In the genomic region with DNA sequence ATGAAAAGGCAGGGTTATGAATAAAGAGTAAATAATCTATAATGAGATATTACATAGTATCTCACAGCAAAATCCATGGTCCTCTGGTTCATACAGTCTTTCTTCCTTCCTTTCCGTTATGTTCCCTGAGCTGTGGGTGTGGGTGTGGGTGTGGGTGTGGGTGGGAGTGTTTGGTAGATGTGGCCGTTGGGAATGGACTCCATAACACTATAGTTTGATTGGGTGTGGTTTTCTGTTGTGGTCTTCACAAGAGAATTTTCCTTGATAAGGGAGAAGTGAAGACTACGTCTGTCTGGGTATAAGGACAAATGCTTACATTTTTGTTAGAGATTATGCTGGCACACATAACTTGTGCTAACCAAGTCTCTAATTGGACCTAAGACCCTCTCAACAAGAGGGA, we compare ENCODE assay signal across 15 mouse cellular contexts. TPM values are rescaled to one million over a fixed set of nuclear protein-coding genes. Genes with fewer than 3 reads are reported as not detected.
DNase-seq lines count a peak whose midpoint lies in the region; ATAC-seq lines count a peak whose summit lies in the region.
"Had no signal": no experiment of that assay in that cellular context is flagged by ENCODE, and none has a peak within 500 bp of the region (broad histone marks: within the 10 kb centered on the region; RNA-seq: fewer than 3 reads in every experiment).

No protein-coding gene starts in this region.

- no peak overlapping the region for H3K4me3 ChIP-seq in forebrain, embryonic 14.5 days (ENCODE audit: low read depth, low read length)
- no peak overlapping the region for H3K4me3 ChIP-seq in forebrain, embryonic 10.5 days
- H3K4me3 ChIP-seq in liver, embryonic 11.5 days (ENCODE audit: low read depth, low read length): no peak overlapping the region
- H3K4me3 ChIP-seq in liver, embryonic 15.5 days (replicated peaks): no peak overlapping the region
- H3K4me3 ChIP-seq in kidney, embryonic 14.5 days (ENCODE audit: low read length): no peak overlapping the region
- H3K4me3 ChIP-seq: embryonic facial prominence, embryonic 13.5 days; forebrain, embryonic 15.5 days; heart, adult 2 months; heart, embryonic 15.5 days; hindbrain, embryonic 10.5 days had no signal

- H3K4me1 ChIP-seq in forebrain, embryonic 14.5 days (ENCODE audit: control insufficient read depth, insufficient read depth, low read length): no peaks in the 10 kb centered on the region
- H3K4me1 ChIP-seq in forebrain, embryonic 10.5 days: no peaks in the 10 kb centered on the region
- peaks cover 9% of the 10 kb centered on the region; the same call in 1 of the 2 replicates for H3K4me1 ChIP-seq in liver, embryonic 11.5 days (replicated peaks; ENCODE audit: control insufficient read depth, insufficient read depth, low read length)
- peaks cover 29% of the 10 kb centered on the region for H3K4me1 ChIP-seq in liver, embryonic 15.5 days (replicated peaks)
- H3K4me1 ChIP-seq in kidney, embryonic 14.5 days (ENCODE audit: control insufficient read depth, insufficient read depth, low read length): no peaks in the 10 kb centered on the region
- H3K4me1 ChIP-seq: embryonic facial prominence, embryonic 13.5 days; forebrain, embryonic 15.5 days; heart, embryonic 15.5 days; hindbrain, embryonic 10.5 days had no signal

- 0 out of 2 replicates have a peak, but pooled peaks have one; percentile 12 for ATAC-seq in forebrain, embryonic 14.5 days
- ATAC-seq in liver, embryonic 11.5 days (replicated peaks; ENCODE audit: low FRiP score): peak; percentile 40
- ATAC-seq in liver, embryonic 15.5 days (ENCODE audit: insufficient read depth): peak; percentile 45
- peak; percentile 49 for ATAC-seq in megakaryocyte-erythroid progenitor cell, adult 5-6 weeks (replicated peaks; ENCODE audit: low FRiP score, low TSS enrichment, poor library complexity, severe bottlenecking)
- no peak for ATAC-seq in kidney, embryonic 14.5 days (ENCODE audit: low FRiP score, low TSS enrichment)
- ATAC-seq: forebrain, embryonic 15.5 days had no signal

- no peak for DNase-seq in forebrain, embryonic 14.5 days (ENCODE audit: low spot score)
- no peak for DNase-seq in forebrain, embryonic 10.5 days (ENCODE audit: extremely low spot score, low spot score)
- no peak for DNase-seq in liver, embryonic 11.5 days (ENCODE audit: low spot score)
- DNase-seq in B cell, adult 2 months: no peak
- DNase-seq in cerebellum, postnatal 36 days: no peak

- H3K27me3 ChIP-seq in forebrain, embryonic 14.5 days (replicated peaks; ENCODE audit: control insufficient read depth, insufficient read depth, low read length): no peaks in the 10 kb centered on the region
- no peaks in the 10 kb centered on the region for H3K27me3 ChIP-seq in forebrain, embryonic 10.5 days (ENCODE audit: poor library complexity, severe bottlenecking)
- H3K27me3 ChIP-seq in liver, embryonic 11.5 days (replicated peaks; ENCODE audit: control insufficient read depth, insufficient read depth, low read length): no peaks in the 10 kb centered on the region
- no peaks in the 10 kb centered on the region for H3K27me3 ChIP-seq in liver, embryonic 15.5 days
- H3K27me3 ChIP-seq in kidney, embryonic 14.5 days (ENCODE audit: control insufficient read depth, insufficient read depth, low read length): no peaks in the 10 kb centered on the region
- H3K27me3 ChIP-seq: embryonic facial prominence, embryonic 13.5 days; forebrain, embryonic 15.5 days; heart, embryonic 15.5 days had no signal

- no peak overlapping the region for H3K27ac ChIP-seq in forebrain, embryonic 14.5 days (ENCODE audit: low read depth, low read length)
- no peak overlapping the region for H3K27ac ChIP-seq in forebrain, embryonic 10.5 days
- H3K27ac ChIP-seq in liver, embryonic 11.5 days (ENCODE audit: low read depth, low read length): no peak overlapping the region
- peak overlapping the region; percentile 30 for H3K27ac ChIP-seq in liver, embryonic 15.5 days (replicated peaks)
- H3K27ac ChIP-seq in kidney, embryonic 14.5 days (ENCODE audit: low read depth, low read length): no peak overlapping the region
- H3K27ac ChIP-seq: embryonic facial prominence, embryonic 13.5 days; forebrain, embryonic 15.5 days; heart, adult 2 months; heart, embryonic 15.5 days; hindbrain, embryonic 10.5 days; hindbrain, embryonic 14.5 days had no signal

- H3K36me3 ChIP-seq in forebrain, embryonic 14.5 days (ENCODE audit: control insufficient read depth, insufficient read depth, low read length): peaks cover 8% of the 10 kb centered on the region
- no peaks in the 10 kb centered on the region for H3K36me3 ChIP-seq in forebrain, embryonic 10.5 days (replicated peaks)
- H3K36me3 ChIP-seq in liver, embryonic 11.5 days (ENCODE audit: control insufficient read depth, insufficient read depth, low read length): no peaks in the 10 kb centered on the region
- no peaks in the 10 kb centered on the region for H3K36me3 ChIP-seq in liver, embryonic 15.5 days (replicated peaks)
- H3K36me3 ChIP-seq in kidney, embryonic 14.5 days (ENCODE audit: control insufficient read depth, insufficient read depth, low read length): no peaks in the 10 kb centered on the region
- H3K36me3 ChIP-seq: embryonic facial prominence, embryonic 13.5 days; heart, embryonic 15.5 days had no signal

- H3K9ac ChIP-seq in forebrain, embryonic 14.5 days (ENCODE audit: low read length): no peak overlapping the region
- no peak overlapping the region for H3K9ac ChIP-seq in liver, embryonic 11.5 days (ENCODE audit: low read depth, low read length)
- H3K9ac ChIP-seq in liver, embryonic 15.5 days: no peak overlapping the region
- no peak overlapping the region for H3K9ac ChIP-seq in kidney, embryonic 14.5 days (ENCODE audit: low read depth, low read length)
- H3K9ac ChIP-seq: embryonic facial prominence, embryonic 13.5 days; forebrain, embryonic 15.5 days; heart, embryonic 15.5 days; hindbrain, embryonic 14.5 days had no signal

- WGBS in forebrain, embryonic 14.5 days: 68% methylated on average over 3 of the region's 3 CpGs
- 69% methylated on average over 3 of the region's 3 CpGs for WGBS in forebrain, embryonic 10.5 days
- 32% methylated on average over 3 of the region's 3 CpGs for WGBS in liver, embryonic 11.5 days
- 20% methylated on average over 3 of the region's 3 CpGs for WGBS in liver, embryonic 15.5 days (ENCODE audit: insufficient replicate concordance)
- 71% methylated on average over 3 of the region's 3 CpGs for WGBS in kidney, embryonic 14.5 days

- no peaks in the 10 kb centered on the region for H3K9me3 ChIP-seq in forebrain, embryonic 14.5 days (replicated peaks; ENCODE audit: control insufficient read depth, low read length)
- H3K9me3 ChIP-seq in forebrain, embryonic 10.5 days: no peaks in the 10 kb centered on the region
- H3K9me3 ChIP-seq in liver, embryonic 11.5 days (ENCODE audit: control insufficient read depth, low read length): no peaks in the 10 kb centered on the region
- H3K9me3 ChIP-seq in liver, embryonic 15.5 days (replicated peaks): no peaks in the 10 kb centered on the region
- no peaks in the 10 kb centered on the region for H3K9me3 ChIP-seq in kidney, embryonic 14.5 days (ENCODE audit: control insufficient read depth, low read length)
- H3K9me3 ChIP-seq: embryonic facial prominence, embryonic 13.5 days; forebrain, embryonic 15.5 days; heart, embryonic 15.5 days; hindbrain, embryonic 10.5 days had no signal

- no peak overlapping the region for H3K4me2 ChIP-seq in forebrain, embryonic 14.5 days (ENCODE audit: low read length)
- no peak overlapping the region for H3K4me2 ChIP-seq in liver, embryonic 11.5 days
- H3K4me2 ChIP-seq in liver, embryonic 15.5 days: no peak overlapping the region
- H3K4me2 ChIP-seq in kidney, embryonic 14.5 days (replicated peaks; ENCODE audit: low read depth, low read length): no peak overlapping the region
- H3K4me2 ChIP-seq: embryonic facial prominence, embryonic 13.5 days; forebrain, embryonic 15.5 days; heart, embryonic 11.5 days; heart, embryonic 15.5 days; hindbrain, embryonic 14.5 days had no signal

RNA-seq across cellular contexts. Expression of gene Map4k5, which starts 30.6 kb away (rescaled TPM):
- 30.5 and 34.0 TPM in 2 replicates for polyA plus RNA-seq in forebrain, embryonic 14.5 days (2014; fragmentation: Nextera tagmentation; extraction: Ambion mirVana)
- polyA plus RNA-seq in forebrain, embryonic 10.5 days (2016; fragmentation: Nextera tagmentation; extraction: Ambion mirVana): 23.5 and 24.6 TPM in 2 replicates
- polyA plus RNA-seq in liver, embryonic 11.5 days (2014; fragmentation: Nextera tagmentation; extraction: Ambion mirVana): 21.5 and 26.8 TPM in 2 replicates
- polyA plus RNA-seq in liver, embryonic 15.5 days (2015; fragmentation: Nextera tagmentation; extraction: Ambion mirVana): 25.9 and 28.3 TPM in 2 replicates
- 24.2 and 33.9 TPM in 2 replicates for total RNA-seq in megakaryocyte-erythroid progenitor cell, adult 5-6 weeks (2014; fragmentation: Nextera tagmentation)
- total RNA-seq in megakaryocyte-erythroid progenitor cell, adult 5-6 weeks (2017): 25.0 and 29.2 TPM in 2 replicates
- polyA plus RNA-seq in kidney, embryonic 14.5 days (2014; fragmentation: Nextera tagmentation; extraction: Ambion mirVana): 22.3 and 45.1 TPM in 2 replicates

RNA-seq across cellular contexts. Expression of gene Atl1, which starts 31.2 kb away (rescaled TPM):
- 106 and 136 TPM in 2 replicates for polyA plus RNA-seq in forebrain, embryonic 14.5 days (2014; fragmentation: Nextera tagmentation; extraction: Ambion mirVana)
- 10.0 and 12.7 TPM in 2 replicates for polyA plus RNA-seq in forebrain, embryonic 10.5 days (2016; fragmentation: Nextera tagmentation; extraction: Ambion mirVana)
- polyA plus RNA-seq in liver, embryonic 11.5 days (2014; fragmentation: Nextera tagmentation; extraction: Ambion mirVana): 1.0 and 1.5 TPM in 2 replicates
- polyA plus RNA-seq in liver, embryonic 15.5 days (2015; fragmentation: Nextera tagmentation; extraction: Ambion mirVana): 0.91 and 1.5 TPM in 2 replicates
- total RNA-seq in megakaryocyte-erythroid progenitor cell, adult 5-6 weeks (2014; fragmentation: Nextera tagmentation): 2.8 and 3.4 TPM in 2 replicates
- total RNA-seq in megakaryocyte-erythroid progenitor cell, adult 5-6 weeks (2017): 3.1 and 6.5 TPM in 2 replicates
- polyA plus RNA-seq in kidney, embryonic 14.5 days (2014; fragmentation: Nextera tagmentation; extraction: Ambion mirVana): 3.3 and 4.8 TPM in 2 replicates
